Mouse (Mus musculus) spleen, adult 2 months (tissue): Measurements from ENCODE around the gene Mettl7b.

Experiments used
- CTCF ChIP-seq: fragments of 200-500 bp; IDR thresholded peaks from 2 replicates; pipeline ENCODE4 v1.5.1; 2011; ENCODE audit warnings: mild to moderate bottlenecking, inconsistent platforms; ENCODE audit not compliant: insufficient read depth, insufficient read length, insufficient replicate concordance; ENCODE audit errors: extremely low read depth
- POLR2A ChIP-seq: fragments of 200-500 bp; IDR thresholded peaks from 2 replicates; pipeline ENCODE4 v1.6.1; 2011; ENCODE audit warnings: low read depth, low read length, inconsistent platforms

GRCm38 (mm10) chr10:128947496-128947895, 13.3 kb downstream of the Mettl7b start:
- TF ChIP-seq CTCF, result no peak
- TF ChIP-seq POLR2A, result no peak
